Mouse (Mus musculus) embryonic fibroblast, embryonic 13.5 days (primary cell): ENCODE measurements around the gene Stat3.

Source experiments
- CTCF ChIP-seq: IDR thresholded peaks from 2 replicates; pipeline ENCODE4 v1.5.1; 2011; ENCODE audit warnings: mild to moderate bottlenecking, control low read depth, low read length, moderate library complexity, borderline replicate concordance; ENCODE audit not compliant: insufficient read depth
- POLR2A ChIP-seq: IDR thresholded peaks from 2 replicates; pipeline ENCODE4 v1.6.1; 2011; ENCODE audit warnings: low read depth, mild to moderate bottlenecking, control low read depth, low read length, moderate library complexity

DNA sequence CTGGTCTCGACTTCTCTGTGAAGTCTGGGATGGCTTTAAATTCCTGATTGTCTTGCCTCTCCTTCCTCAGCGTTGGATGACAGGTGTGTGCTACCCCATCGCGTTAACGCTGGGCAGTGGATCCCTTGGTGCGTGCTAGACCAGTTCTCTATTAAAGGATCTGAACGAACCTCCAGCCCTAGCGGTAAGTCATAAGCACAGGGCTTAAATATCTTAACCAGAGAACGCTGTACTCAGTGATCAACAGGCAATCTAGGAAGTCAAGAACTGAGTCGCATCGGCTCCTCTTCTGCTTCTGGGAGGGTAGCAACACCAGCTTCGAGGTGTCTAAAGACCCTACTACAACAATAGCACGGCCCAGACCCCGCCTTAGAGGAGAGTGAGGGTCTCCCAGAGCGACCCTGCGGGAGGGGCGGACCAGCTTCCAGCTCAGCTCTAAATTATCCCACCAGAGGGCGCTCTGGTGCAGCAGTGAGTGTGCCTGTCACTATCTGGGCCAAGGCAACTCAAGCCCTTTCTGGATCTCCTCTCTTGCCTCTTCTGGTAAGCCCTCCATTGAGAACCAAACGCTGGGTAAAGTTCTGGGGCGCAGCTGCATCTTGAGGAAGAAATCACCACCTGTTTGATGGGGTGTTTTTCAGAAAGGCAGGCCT, 43.9 kb upstream of the Stat3 start:
- TF ChIP-seq CTCF: peak; percentile 93
- TF ChIP-seq POLR2A: no peak
